Mouse (Mus musculus): ENCODE results near the gene Nlrc5. TPM values are rescaled to one million over a fixed set of nuclear protein-coding genes. Genes with fewer than 3 reads are reported as not detected.
"Not testable (repeated sequence)": the region's sequence is repeated elsewhere in the genome, so short reads cannot be mapped to it uniquely, and the experiment has no call there.

Nlrc5 gene
- total and polyA plus RNA-seq, 3 experiments = 0.03 TPM; not detected in 2

GRCm38 (mm10) chr8:94447583-94448324 lies 13.6 kb downstream of the Nlrc5 start:
- H3K9me3 ChIP-seq (replicated peaks; ENCODE audit: insufficient read depth, low read length) = no peaks in the 10 kb centered on the region
- DNase-seq (ENCODE audit: low read depth, low spot score) = no peak
- no peaks in the 10 kb centered on the region for H3K4me1 ChIP-seq (ENCODE audit: control insufficient read depth in 1 of 2, insufficient read depth in 2 of 2, low read length in 2 of 2)
- no peaks in the 10 kb centered on the region for H3K79me2 ChIP-seq (ENCODE audit: control insufficient read depth, insufficient read depth, low read length, poor library complexity)
- no peak overlapping the region for H3K9ac ChIP-seq (ENCODE audit: control insufficient read depth, low read depth, low read length, poor library complexity, severe bottlenecking)
- H3K27ac ChIP-seq (ENCODE audit: control insufficient read depth, low read depth, low read length) = no peak overlapping the region
- H3K36me3 ChIP-seq (ENCODE audit: control insufficient read depth in 1 of 2, insufficient read depth in 2 of 2, low read length in 2 of 2) = no peaks in the 10 kb centered on the region
- H3K4me3 ChIP-seq (ENCODE audit: control insufficient read depth in 1 of 2, insufficient read depth in 1 of 2, low read depth in 2 of 2, low read length in 2 of 2) = no peak overlapping the region
- TF ChIP-seq RCOR1 (IDR thresholded peaks at IDR 0.05; ENCODE audit: low read depth, low read length) = no peak
- TF ChIP-seq MAZ (IDR thresholded peaks at IDR 0.05; ENCODE audit: low read depth, low read length) = no peak
- no peak for TF ChIP-seq ZC3H11A (IDR thresholded peaks at IDR 0.05; ENCODE audit: low read depth, low read length)
- TF ChIP-seq ZNF384 (IDR thresholded peaks at IDR 0.05; ENCODE audit: low read depth, low read length) = no peak
- no peak for TF ChIP-seq ETS1 (IDR thresholded peaks at IDR 0.05; ENCODE audit: low read depth, low read length)
- TF ChIP-seq MEF2A (IDR thresholded peaks at IDR 0.05; ENCODE audit: extremely low read depth, insufficient replicate concordance, low read depth, low read length, poor library complexity, severe bottlenecking) = no peak
- no peak for TF ChIP-seq TBP (IDR thresholded peaks at IDR 0.05; ENCODE audit: low read depth, low read length)
- no peak for TF ChIP-seq CHD2 (IDR thresholded peaks at IDR 0.05; ENCODE audit: low read length)
- TF ChIP-seq NRF1 (IDR thresholded peaks at IDR 0.05; ENCODE audit: insufficient read depth, low read depth, low read length, poor library complexity, severe bottlenecking) = no peak
- no peak for TF ChIP-seq KAT2A (conservative IDR thresholded peaks at IDR 0.05; ENCODE audit: low read depth, low read length)
- TF ChIP-seq MAFK (IDR thresholded peaks at IDR 0.05; ENCODE audit: borderline replicate concordance, low read depth, low read length) = no peak
- TF ChIP-seq GABPA (IDR thresholded peaks at IDR 0.05; ENCODE audit: low read depth, low read length) = no peak
- TF ChIP-seq GATA1 (IDR thresholded peaks at IDR 0.05; ENCODE audit: low read depth, low read length) = no peak
- TF ChIP-seq HCFC1 (IDR thresholded peaks at IDR 0.05; ENCODE audit: low read depth, low read length) = no peak
- TF ChIP-seq UBTF (IDR thresholded peaks at IDR 0.05; ENCODE audit: borderline replicate concordance, insufficient read depth, low read depth, low read length) = no peak
- no peak for TF ChIP-seq JUND (IDR thresholded peaks at IDR 0.05; ENCODE audit: low read depth, low read length)
- no peak for TF ChIP-seq ZKSCAN1 (IDR thresholded peaks at IDR 0.05; ENCODE audit: low read depth, low read length)
- TF ChIP-seq MYB (IDR thresholded peaks at IDR 0.05; ENCODE audit: low read depth, low read length) = no peak
- no peak for TF ChIP-seq SMC3 (IDR thresholded peaks at IDR 0.05; ENCODE audit: low read depth, low read length)
- H3K27me3 ChIP-seq (ENCODE audit: control insufficient read depth in 1 of 2, insufficient read depth in 2 of 2, low read length in 2 of 2) = peaks cover 16 to 22% of the 10 kb centered on the region in 2 experiments

- H3K9ac ChIP-seq (ENCODE audit: control insufficient read depth, low read depth, low read length, poor library complexity, severe bottlenecking); H3K9me3 ChIP-seq (replicated peaks; ENCODE audit: insufficient read depth, low read length); DNase-seq (ENCODE audit: low read depth, low spot score); H3K4me1 ChIP-seq (ENCODE audit: control insufficient read depth in 1 of 2, insufficient read depth in 2 of 2, low read length in 2 of 2); H3K36me3 ChIP-seq (ENCODE audit: control insufficient read depth in 1 of 2, insufficient read depth in 2 of 2, low read length in 2 of 2); H3K27me3 ChIP-seq (ENCODE audit: control insufficient read depth in 1 of 2, insufficient read depth in 2 of 2, low read length in 2 of 2); H3K79me2 ChIP-seq (ENCODE audit: control insufficient read depth, insufficient read depth, low read length, poor library complexity); H3K27ac ChIP-seq (ENCODE audit: control insufficient read depth, low read depth, low read length); H3K4me3 ChIP-seq (ENCODE audit: control insufficient read depth in 1 of 2, insufficient read depth in 1 of 2, low read depth in 2 of 2, low read length in 2 of 2): not testable (repeated sequence)
Measured at GRCm38 (mm10) chr8:94452991-94453390, 18.8 kb downstream of the Nlrc5 start.
